Mouse (Mus musculus) ES-CJ7 (cell line): ENCODE data around the gene D17H6S53E.

Experiments
- DNase-seq: peaks from one replicate; pipeline ENCODE4 v3.0.0; 2011; ENCODE audit warnings: low read depth, low spot score

D17H6S53E gene

DNA sequence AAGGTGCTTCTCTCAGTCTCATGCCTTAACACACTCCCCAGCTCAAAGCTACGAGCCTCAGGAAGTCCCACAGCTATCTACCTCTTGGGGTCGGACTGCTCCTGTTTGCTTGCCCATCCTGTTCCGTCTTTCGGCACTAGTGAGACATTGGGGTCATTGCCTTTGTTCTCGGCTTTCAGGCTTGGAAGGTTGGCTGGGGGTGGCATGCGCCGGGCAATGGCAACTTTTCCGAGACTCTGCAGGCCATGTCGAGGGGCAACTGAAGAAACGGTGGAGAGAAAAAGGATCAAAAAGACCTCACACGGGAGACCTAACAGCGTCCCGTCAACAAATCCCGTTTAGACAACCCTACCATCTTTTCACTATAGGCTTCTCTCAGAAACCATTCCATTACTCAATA lies 35.9 kb downstream of the D17H6S53E start:
- DNase-seq = no peak

DNA sequence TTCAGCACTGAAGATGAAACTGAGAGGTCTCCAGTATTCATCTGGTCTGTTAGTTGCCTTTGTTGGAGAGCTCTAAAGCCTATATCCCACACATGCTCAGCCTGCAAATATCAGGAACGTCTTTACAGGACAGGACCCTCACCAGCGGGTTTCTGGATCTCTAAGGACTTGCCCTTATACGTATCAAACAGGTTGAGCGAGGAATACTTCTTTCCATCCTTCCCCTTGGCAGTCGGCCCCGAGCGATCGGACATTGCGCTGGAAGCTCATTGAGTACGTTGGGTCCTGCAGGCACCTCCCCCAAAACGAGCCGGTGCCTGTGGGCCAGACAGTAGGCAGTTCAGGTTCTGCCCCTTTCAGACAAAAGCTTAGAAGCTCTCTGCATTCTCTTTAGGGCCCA lies 36.6 kb downstream of the D17H6S53E start:
- DNase-seq = no peak

DNA sequence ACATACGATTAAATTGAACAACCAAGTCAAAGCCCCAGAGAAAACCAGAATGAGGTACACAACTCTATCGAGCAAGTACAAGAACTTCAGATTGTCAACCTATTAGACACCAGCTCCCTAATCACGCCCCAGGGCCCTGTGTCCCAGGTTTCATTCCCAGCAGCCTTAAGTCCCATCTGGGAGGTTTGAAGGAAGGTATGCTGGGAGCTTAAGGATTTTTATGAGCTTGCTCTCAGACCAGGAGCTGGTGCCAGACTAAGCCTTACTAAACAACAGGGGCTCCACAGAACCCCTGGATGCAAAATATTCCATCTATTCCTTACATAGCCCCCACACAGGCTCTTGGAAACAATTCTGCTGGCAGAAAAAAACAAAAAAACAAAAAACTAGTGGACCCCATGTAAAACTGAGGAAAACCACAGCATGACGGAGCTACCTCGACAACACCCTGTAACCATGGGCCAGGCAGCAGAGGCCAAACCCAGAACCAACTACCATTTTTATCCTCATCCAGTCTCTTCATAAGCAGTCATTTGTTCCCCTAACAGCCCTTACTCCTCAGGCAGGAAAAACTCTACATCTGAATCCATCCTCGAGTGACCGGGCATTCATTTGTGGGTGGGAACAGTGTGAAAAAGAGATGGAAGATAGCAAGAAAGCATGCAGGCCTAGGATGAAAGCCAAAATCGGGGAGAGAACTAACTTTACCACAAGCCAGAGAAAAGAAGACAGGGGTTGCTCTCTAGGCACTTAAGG lies 37.3 kb downstream of the D17H6S53E start:
- no peak for DNase-seq

DNA sequence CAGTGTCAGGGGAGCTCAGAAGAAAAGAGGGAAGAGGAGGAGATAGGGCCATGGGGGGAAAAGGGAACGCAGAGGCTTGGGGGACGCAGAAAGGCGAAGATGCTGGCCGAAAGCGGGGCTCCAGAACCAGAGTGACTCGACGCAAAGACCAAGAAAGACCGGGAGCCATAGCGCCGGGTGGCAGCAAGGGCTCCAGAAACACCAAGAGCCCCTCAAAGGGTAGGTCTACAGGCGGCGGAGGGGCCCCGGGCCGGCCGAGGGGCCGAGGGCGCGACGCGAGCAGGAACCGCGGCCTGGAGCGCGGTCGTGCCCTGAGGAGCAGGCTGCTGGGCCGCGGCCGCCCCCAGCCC lies 38.0 kb downstream of the D17H6S53E start:
- no peak for DNase-seq

DNA sequence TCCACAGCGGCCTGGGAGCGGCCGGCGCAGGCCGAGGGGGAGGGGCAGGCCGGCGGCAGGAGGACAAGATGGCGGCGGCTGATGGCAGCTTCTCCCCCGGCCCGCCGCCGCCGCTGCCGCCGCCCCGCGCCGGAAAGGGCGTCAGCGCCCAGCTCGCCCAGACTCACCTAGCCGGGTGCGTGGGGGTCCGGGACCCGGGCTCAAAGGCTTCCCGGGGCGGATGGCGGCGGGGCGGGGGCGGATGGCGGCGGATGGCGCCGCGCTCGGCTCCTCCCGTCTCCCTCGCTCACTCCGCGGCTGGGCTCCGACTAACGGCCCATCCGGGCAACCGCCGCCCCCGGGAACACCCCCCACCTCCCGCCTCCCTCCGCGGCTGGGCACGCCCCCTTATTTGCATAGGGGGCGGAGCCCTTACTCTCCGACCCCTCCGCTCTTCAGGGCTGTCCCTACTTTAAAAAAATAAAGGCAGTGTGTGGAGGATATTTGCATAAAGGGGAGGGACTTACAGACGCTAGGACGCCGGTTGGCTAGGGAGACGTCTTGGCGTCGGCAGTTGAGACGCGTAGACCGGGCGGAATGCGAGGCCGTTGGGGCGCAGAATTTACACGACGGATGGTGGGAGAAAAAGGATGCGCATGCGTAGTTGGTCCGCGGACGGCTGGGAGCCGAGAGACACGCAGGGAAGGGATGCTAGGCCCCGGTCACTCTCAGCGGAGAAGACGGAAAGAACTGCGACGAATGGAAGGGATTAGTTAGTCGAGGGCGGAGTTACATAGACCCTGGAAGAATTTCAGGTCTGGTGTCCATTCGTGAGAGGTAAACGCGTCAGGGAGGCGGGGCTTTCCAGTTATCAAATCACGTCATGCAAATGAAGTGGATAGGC lies 38.6 kb downstream of the D17H6S53E start, which contains the start of gene Prrc2a:
Gene Prrc2a, minus strand, starts transcription at position 330 of the 883 bp plus-strand sequence.
- DNase-seq = peak; percentile 100

DNA sequence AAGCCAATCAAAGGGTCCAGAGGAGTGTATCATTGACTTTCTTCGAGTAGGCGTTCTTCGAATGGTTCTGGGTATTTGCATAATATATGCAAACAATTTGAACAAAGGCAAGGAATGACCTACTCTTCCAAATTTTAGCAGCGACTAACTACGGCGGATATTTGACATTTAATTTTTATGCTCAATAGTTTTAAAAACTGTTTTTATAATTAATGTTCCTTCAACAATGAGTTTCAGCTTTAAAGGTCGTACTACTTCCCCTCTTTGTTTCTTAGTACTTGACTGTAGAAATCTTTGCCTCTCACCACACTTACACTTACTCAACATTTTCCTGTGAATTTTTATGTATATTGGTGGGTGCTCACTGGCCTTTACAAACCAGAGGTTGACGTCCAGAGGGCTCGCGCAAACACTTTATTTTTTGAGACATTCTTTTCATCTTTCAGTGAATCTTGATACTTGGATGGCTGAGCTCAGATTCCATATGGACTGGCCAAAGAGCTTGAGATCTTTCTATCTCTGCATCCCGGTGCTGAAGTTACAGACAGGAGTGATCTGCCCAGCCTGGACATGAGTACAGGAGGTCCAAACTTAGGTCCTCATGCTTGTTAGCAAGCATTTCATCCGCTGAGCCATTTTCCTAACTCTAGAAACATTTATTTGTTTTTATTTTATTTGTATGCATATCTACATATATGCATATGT lies 39.4 kb downstream of the D17H6S53E start:
- no peak for DNase-seq

DNA sequence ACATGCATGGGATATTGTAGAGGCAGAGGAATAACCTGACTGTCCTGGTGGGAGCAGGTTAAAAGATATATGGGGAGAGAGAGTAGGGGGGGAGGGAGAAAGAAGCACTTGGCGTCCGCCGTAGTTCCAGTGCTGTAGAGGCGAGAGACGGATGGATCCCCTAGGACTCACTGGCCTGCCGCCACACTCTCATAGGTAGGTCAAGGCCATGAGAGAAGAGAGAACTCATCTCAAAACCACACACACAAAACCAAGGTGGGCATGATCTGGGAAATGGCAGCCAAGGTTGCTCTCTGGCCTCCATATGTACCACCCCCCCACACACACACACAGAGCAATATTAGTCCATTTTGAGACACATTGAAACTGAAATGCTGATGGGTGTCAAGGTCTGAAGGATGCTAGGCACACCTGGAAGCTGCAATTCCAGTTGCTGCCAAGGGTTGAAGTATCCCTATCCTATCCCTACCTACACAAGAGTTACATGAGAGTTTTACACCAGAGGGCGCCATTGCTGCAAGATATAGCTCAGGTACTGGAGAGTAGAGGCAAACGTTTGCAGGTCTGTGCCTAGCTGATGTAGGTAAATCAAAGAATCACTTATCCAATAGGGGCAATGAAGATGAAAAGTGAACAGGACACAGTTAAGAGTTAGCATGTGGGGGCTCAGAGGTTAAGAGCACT lies 40.3 kb downstream of the D17H6S53E start:
- peak; percentile 97 for DNase-seq

DNA sequence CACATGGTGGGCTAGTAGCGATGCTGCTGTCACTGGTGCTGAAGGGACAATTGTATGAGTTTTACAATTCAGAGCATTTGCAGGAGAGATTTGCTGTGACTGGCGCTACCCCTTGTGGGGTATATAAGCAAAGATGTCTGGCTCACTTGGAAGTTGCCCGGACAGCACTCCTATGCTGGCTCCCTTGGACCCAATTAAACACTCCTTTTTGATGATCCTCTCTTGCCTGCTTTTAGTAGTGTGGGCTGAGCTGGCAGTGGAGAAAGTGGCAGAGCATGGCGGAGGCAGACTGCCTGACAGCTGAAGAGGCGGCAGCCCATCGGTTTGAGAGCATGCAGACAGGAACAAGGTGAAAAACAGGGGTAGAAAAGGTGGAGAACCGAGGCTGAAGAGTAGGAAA lies 41.6 kb downstream of the D17H6S53E start:
- no peak for DNase-seq

DNA sequence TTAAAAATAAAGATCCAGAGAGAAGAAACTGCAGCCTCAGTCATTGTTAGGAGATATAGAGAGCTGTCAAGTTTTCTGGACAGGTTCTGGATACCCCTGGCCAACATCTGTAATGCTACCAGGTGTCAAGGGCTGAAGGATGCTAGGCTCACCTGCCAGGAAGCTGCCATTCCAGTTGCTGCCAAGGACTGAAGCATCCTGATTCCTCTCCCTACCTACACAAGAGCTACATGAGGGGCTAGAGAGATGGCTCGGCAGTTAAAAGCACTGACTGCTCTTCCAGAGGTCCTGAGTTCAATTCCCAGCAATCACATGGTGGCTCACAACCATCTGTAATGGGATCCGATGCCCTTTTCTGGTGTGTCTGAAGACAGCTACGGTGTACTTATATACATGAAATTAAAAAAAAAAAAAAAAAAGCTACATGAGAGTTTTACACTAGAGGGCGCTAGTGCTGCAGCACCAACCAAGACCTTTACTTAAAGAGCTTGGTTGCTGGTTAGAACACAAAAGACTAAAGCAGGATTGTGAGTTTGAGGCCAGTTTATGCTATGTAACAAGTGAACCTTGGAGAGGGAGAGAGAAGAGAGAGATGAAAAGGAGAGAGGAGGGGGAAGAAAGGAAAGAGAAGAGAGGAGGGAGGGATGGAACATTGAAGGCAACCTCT lies 42.5 kb downstream of the D17H6S53E start:
- peak; percentile 85 for DNase-seq

DNA sequence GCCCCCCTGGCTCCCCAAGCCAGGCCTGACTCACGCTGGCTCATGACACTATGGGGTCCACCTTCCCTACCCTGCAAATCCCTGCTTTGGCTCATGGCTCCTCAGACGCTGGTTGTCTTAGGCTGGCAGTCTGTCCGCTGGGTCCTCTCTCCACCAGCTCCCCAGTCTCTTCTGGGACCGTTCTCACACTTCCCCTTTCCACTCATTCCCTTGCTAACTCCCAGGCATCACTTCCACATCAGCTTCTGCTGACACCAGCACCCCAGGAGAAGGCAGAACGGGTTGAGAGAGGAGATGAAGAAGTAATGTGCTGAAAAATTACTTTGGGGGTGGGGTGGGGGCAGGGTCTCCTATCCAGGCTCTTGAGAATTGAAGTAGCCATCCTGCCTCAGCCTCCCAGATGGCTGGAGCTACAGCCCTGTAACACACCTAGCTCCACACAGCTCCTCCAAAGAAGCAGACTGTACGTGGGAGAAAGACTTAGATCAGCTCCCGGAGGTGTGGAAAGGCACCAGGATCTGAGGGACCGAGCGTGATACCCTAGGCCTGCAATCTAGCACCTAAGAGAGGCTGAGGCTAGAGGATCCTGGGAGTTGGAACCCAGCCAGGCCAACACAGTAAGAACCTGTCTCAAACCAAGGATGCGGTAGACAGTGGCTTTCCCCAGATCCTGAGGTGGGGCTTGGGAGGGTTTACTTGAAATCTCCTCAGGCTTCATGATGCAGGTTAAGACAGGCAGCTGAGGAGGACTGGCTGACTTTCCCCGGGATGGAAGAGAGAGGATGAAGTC lies 46.5 kb downstream of the D17H6S53E start:
- DNase-seq = no peak

DNA sequence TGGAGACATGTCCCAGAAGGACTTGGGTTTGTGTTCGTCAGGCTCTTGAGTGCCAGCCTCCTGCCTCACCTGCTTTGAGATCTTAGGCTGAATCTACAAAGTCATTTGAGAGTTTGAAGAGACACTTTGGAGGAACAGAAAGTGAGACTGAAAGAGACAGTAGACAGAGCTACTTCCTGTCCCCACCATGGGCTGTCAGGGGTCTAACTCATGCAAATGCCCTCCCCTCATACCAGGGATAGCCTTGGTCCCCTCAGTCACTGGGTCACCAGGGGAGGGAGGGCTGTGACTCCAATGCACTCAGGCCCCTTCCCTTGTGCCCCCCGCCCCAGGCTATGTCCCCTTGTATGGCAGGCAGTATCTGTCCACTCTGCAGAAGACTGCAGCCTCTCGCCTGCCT lies 47.2 kb downstream of the D17H6S53E start:
- no peak for DNase-seq

DNA sequence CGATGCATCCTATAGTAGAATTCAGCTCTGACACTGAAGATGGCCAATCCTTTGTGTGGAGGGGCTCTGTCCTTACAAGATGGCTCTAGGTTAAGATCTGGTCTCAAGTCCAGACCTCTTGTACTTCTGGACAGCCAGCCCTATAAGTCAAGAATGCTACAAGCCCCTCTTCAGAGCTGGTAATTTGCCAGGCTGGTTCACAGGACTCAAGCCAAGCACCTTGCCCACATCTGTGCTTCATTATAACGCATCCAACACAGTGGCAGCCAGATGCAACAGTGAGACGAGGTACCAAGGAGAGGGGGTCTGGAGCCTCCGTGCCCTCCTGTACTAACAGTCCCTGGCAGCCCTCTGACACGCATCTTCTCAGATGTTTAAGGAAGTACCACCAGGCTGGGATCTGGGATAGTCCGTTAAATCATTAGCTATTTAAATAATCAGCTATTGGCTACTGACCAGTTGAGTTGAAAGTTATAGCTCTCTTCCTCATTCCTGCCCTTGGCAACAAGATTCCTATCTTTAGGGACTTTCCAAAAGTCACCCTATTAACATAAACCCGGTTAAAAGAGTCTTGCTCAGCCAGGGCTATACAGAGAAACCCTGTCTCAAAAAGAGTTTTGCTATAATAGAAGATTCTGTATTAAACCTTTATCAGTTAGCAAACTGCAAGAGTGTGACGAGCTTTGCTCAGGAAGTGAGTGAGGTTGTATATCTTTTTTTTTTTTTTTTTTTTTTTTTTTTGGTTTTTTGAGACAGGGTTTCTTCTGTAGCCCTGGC lies 48.2 kb downstream of the D17H6S53E start:
- no peak for DNase-seq

DNA sequence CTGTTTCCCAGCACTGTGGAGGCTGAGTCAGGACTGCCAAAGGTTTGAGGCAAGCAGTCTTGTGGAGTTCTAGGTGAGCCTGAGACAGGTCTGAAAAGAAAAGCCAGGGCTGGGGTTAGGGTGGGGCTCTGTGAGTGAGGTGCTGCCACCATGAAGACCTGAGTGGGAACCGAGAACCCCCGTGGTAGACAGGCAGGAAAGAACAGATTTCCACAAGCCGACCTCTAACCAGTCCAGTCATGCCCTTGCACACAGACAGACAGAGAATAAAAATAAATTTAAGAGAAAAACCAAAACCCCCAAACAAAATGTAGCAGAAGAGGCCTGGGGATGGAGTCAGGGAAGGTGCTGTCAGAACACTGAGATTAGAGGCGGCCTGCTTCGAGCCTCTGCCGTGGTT lies 49.2 kb downstream of the D17H6S53E start:
- DNase-seq = no peak

DNA sequence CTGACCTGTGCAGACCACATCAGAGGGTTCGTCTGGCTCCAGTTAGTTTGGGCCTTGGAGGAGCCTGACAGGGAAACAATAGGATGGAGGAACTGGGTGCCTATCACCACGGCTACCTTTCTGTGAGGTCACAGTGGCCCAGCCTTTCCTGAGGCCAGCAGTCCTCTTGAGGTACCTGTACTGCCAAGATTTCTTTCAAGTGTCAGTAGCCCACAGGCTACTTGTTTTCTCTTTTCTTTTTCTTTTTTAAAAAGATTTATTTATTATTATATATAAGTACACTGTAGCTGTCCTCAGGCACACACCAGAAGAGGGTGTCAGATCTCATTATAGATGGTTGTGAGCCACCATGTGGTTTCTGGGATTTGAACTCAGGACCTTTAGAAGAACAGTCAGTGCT lies 49.8 kb downstream of the D17H6S53E start, which contains the start of gene Aif1:
Gene Aif1, minus strand, starts transcription at position 101 of the 400 bp plus-strand sequence.
- no peak for DNase-seq
